Mouse (Mus musculus) testis, adult 2 months (tissue): Measurements from ENCODE around the gene 1700092M07Rik. TPM values are rescaled to one million over a fixed set of nuclear protein-coding genes. Genes with fewer than 3 reads are reported as not detected.

ENCODE experiments used
- H3K27ac ChIP-seq: fragments of 200-500 bp; 2 replicates; pipeline ENCODE4 v1.5.1; 2012; ENCODE audit warnings: low read depth, low read length; ENCODE audit not compliant: control insufficient read depth, insufficient read depth
- H3K27me3 ChIP-seq: fragments of 200-500 bp; 2 replicates; pipeline ENCODE4 v1.6.1; 2012; ENCODE audit warnings: mild to moderate bottlenecking, low read length, moderate library complexity; ENCODE audit not compliant: control insufficient read depth, insufficient read depth
- H3K36me3 ChIP-seq: fragments of 200-500 bp; 2 replicates; pipeline ENCODE4 v1.6.1; 2012; ENCODE audit warnings: mild to moderate bottlenecking, low read length; ENCODE audit not compliant: control insufficient read depth, insufficient read depth
- H3K4me1 ChIP-seq: fragments of 200-500 bp; 2 replicates; pipeline ENCODE4 v1.6.1; 2012; ENCODE audit warnings: low read length; ENCODE audit not compliant: control insufficient read depth, insufficient read depth
- H3K4me3 ChIP-seq: fragments of 200-500 bp; 2 replicates; pipeline ENCODE4 v1.5.1; 2012; ENCODE audit warnings: low read depth, mild to moderate bottlenecking, low read length, moderate library complexity, mixed read lengths; ENCODE audit not compliant: control insufficient read depth
- CTCF ChIP-seq: fragments of 200-500 bp; IDR thresholded peaks from 2 replicates; pipeline ENCODE4 v1.5.1; 2012; ENCODE audit warnings: low read depth, mild to moderate bottlenecking, inconsistent platforms, low read length, moderate library complexity; ENCODE audit not compliant: control insufficient read depth, insufficient read depth, insufficient replicate concordance
- POLR2A ChIP-seq: fragments of 200-500 bp; IDR thresholded peaks from 2 replicates; pipeline ENCODE4 v1.6.1; 2012; ENCODE audit warnings: low read depth, mild to moderate bottlenecking, inconsistent platforms, low read length, moderate library complexity; ENCODE audit not compliant: control insufficient read depth
- polyA plus RNA-seq: library from polyadenylated mRNA; depleted of rRNA; stranded (reverse); fragments of >200 nt; gene quantifications from 2 replicates; pipeline ENCODE4 v1.2.3, GENCODE M21; 2012

Gene 1700092M07Rik
- polyA plus RNA-seq, 1 experiment = 670 TPM

DNA sequence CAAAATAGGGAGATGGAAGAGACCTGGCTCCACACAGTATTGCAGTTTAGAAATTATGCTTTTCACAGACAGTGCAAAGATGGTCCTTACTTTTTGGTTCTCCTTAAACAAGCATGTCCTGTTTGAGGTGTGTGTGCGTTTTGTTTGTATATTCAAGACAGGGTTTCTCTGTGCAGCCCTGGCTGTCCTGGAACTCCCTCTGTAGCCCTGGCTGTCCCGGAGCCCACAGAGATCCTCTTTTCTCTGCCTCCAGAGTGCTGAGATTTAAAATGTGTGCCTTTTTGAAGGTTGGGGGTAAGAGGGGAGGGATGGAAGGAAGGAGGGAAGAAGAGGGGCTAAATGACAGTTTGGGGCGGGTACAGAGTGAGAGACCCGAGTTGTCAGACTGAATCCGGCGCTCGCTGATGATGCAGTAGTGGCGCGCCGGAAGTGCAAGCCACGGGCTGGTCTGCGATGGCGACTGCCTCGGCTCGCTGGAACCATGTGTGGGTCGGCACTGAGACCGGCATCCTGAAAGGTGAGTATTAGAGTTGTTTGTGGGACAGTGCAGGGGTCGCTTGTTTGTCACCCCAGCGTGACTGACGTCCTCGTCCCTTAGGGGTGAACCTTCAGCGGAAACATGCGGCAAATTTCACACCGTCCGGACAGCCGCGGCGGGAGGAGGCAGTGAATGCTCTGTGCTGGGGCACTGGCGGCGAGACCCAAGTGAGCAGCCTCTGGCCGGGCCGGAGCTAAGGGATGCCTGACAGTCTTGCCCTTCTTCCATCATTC lies 4.9 kb upstream of the 1700092M07Rik start, which contains the start of gene Wdr74:
Gene Wdr74, plus strand, starts transcription at position 439 of the 771 bp plus-strand sequence.
- TF ChIP-seq CTCF (no peak), POLR2A (peak; percentile 91)
- Histone ChIP-seq H3K27me3 (no peaks in the 10 kb centered on the region), H3K4me3 (peak within 1 kb of the TSS; percentile 90), H3K27ac (peak within 1 kb of the TSS; percentile 97), H3K4me1 (peaks cover 3% of the 10 kb centered on the region), H3K36me3 (no peaks in the 10 kb centered on the region; the same call in 1 of the 2 replicates)

DNA sequence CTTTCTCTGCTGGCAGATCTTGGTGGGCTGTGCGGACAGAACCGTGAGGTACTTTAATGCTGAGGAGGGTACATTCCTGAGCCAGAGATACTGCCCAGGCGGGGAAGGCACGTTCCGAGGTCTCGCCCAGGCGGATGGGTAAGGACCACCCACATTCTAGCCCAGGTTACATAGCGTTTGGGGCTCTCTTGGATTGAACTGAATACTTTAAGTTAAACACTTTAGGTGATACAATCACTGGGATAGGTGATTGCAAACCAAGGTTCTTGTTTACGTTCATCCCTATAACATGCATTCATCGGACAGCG lies 4.4 kb upstream of the 1700092M07Rik start:
- TF ChIP-seq CTCF = no peak
- no peak for TF ChIP-seq POLR2A
- Histone ChIP-seq H3K27ac (peak overlapping the region; percentile 46), H3K27me3 (no peaks in the 10 kb centered on the region), H3K4me3 (peak overlapping the region; percentile 90), H3K4me1 (peaks cover 8% of the 10 kb centered on the region), H3K36me3 (no peaks in the 10 kb centered on the region; the same call in 1 of the 2 replicates)

DNA sequence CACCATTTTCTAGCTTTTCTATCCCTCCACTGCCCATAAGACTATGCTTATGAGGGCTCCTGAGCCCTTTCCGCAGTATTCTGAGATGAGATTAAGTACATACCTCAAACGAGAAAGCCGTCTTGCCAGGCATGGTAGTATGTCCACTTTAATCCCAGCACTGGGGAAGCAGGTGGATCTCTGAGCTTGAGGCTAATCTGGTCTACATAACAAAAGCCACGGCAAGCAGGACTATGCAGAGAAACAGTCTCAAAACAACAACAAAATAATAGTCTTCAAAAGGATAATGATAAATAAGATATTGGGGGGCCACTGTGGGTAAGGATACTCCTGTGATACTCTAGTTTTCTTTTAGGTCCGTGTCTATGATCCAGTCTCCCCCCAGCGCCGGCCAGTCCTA lies 1.6 kb upstream of the 1700092M07Rik start:
- H3K36me3 ChIP-seq = no peaks in the 10 kb centered on the region; the same call in 1 of the 2 replicates
- peaks cover 10% of the 10 kb centered on the region for H3K4me1 ChIP-seq
- no peak overlapping the region for H3K27ac ChIP-seq
- TF ChIP-seq CTCF = no peak
- TF ChIP-seq POLR2A = no peak
- no peaks in the 10 kb centered on the region for H3K27me3 ChIP-seq
- H3K4me3 ChIP-seq = peak overlapping the region; percentile 56

DNA sequence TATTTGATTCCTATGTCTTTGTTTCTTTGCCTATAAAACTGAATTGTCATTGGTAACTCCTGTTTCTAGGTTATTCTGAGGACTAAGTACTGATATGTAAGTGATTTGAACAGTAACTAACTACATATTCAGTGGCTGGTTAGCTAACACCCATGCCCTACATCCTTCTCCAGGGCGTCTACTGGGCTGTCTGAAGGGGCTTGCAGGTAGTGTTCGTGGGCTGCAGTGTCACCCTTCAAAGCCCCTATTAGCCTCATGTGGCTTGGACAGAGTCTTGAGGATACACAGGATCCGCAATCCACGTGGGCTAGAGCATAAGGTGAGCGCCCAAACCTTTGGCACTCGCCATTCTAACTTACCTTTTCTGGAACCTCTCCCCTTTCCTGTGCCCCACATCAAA lies 872 bp upstream of the 1700092M07Rik start:
- Histone ChIP-seq H3K4me3 (peak overlapping the region; percentile 99), H3K36me3 (no peaks in the 10 kb centered on the region; the same call in 1 of the 2 replicates)

DNA sequence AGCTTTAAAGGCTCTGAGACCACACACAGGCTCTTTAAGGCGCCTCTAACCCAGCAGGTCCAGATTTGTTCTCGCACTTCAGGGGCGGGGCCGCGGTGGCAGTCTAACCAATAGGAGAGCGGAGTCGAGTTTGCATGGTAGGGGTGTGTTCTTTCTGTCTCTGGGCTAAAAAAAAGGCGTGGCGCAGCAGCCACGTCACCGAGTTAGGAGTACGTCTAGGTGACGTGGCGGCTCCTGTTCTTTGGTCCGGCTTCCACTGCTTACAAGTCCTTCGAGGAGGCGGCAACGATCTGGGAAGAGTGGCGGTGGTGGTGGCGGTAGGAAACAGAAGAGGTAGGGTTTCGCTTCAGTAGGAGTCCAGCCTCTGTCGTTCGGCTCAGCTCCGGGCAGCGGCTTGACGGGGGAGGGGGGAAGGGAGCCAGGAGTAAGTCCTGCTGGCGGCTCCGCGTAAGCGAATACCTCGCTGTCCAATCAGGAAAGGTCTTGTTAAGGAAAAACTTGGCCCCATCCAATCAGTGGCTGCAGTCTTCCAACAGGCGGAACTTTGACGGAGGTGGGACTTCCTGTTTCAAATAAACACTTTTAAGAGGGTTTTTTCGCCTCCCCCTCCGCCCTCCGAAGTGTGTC lies 838 bp downstream of the 1700092M07Rik start, which contains the start of gene Stx5a:
Gene Stx5a, plus strand, starts transcription at position 171 of the 627 bp plus-strand sequence.
- Histone ChIP-seq H3K27ac (peak within 1 kb of the TSS; percentile 100), H3K36me3 (no peaks in the 10 kb centered on the region; the same call in 1 of the 2 replicates), H3K4me3 (peak within 1 kb of the TSS; percentile 99), H3K4me1 (peaks cover 10% of the 10 kb centered on the region), H3K27me3 (no peaks in the 10 kb centered on the region)
- TF ChIP-seq POLR2A = peak; percentile 70
- TF ChIP-seq CTCF = 0 out of 2 replicates have a peak, but pooled peaks have one; percentile 1

More for the DNA sequence above, 872 bp upstream of the 1700092M07Rik start:
- peaks cover 10% of the 10 kb centered on the region for H3K4me1 ChIP-seq
- peak overlapping the region; percentile 100 for H3K27ac ChIP-seq
- no peaks in the 10 kb centered on the region for H3K27me3 ChIP-seq
- TF ChIP-seq CTCF (no peak), POLR2A (no peak)

DNA sequence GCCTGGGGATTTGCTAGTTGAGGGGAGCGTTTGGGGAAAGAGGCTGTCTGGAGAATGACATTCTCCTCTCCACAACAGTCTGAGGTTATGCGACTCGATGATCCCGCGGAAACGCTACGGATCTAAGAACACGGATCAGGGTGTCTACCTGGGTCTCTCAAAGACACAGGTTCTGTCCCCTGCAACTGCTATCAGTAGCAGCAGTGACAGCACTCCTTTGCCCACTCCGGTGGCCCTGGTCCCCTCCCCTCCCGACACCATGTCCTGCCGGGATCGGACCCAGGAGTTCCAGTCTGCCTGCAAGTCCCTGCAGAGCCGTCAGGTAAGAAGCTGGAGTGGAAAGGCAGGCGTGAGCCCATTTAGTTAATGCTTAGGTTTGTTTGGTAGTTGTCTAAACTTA lies 1.7 kb downstream of the 1700092M07Rik start:
- Histone ChIP-seq H3K27ac (peak overlapping the region; percentile 100), H3K4me3 (peak overlapping the region; percentile 99), H3K36me3 (no peaks in the 10 kb centered on the region; the same call in 1 of the 2 replicates), H3K27me3 (no peaks in the 10 kb centered on the region), H3K4me1 (peaks cover 10% of the 10 kb centered on the region)
- TF ChIP-seq CTCF (no peak), POLR2A (no peak)

DNA sequence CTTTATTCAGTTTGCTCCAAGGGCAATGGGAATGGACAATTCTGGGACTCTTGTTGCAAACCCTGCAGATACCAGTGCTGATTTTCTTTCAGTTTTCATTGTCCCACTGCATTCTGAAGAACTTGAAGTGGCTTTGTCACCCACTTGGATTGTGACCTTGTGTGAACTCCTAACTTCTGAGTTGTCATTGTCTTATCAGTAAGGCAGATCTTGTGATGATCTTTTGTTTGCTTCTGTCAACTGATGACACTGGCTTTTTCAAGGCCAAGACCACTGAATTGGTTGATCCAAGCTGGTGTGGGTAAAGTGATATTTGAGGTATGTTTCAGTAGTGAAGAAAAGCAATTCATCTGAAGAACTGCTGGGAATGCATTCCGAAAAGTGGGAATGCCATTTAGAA lies 4.9 kb downstream of the 1700092M07Rik start:
- Histone ChIP-seq H3K4me3 (no peak overlapping the region), H3K36me3 (no peaks in the 10 kb centered on the region; the same call in 1 of the 2 replicates), H3K4me1 (peaks cover 9% of the 10 kb centered on the region), H3K27ac (no peak overlapping the region), H3K27me3 (no peaks in the 10 kb centered on the region)
- no peak for TF ChIP-seq CTCF
- no peak for TF ChIP-seq POLR2A
